Mouse (Mus musculus): ENCODE data around the gene Socs7. TPM values are rescaled to one million over a fixed set of nuclear protein-coding genes. Genes with fewer than 3 reads are reported as not detected.
"Not testable (repeated sequence)": the region's sequence is repeated elsewhere in the genome, so short reads cannot be mapped to it uniquely, and the experiment has no call there.

Socs7 gene
- 2.4 and 2.6 TPM in 2 replicates for polyA plus RNA-seq (2015; fragmentation: Nextera tagmentation; extraction: Ambion mirVana)

DNA sequence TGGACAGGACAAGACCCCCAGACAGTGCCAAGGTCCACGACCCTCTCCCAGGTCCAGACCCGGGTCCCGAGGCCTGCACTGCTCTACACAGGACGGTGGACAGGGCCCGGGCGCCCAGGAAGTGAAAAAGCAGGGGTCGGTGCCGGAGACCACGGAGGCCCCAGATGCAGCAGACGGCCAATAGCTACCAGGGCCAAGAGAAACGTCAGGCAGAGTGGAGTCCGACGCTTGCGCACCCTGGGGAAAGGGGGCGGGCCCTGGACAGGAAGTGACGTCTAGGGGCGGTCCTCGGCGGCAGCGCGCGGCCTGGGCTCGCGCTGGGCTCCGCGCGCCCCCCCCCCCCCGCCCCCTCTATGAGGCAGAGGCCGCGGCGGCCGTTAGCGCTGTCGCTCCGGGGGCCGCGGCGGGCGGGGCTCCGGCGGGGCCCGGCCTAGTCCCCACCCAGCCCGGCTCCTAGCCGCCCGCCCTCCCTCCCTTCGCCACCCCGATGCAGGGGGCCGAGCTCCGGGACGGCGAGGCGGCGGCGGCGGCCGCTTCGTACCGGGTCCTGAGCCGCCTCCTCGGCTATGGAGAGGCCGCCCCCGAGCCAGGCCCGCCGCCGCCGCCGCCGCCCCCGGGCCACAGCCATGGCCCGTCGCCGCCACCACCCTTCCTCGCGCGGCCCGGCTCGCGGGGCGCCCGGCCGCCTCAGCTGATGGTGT lies at the start of gene Socs7:
TSS of gene Socs7 (plus strand) at position 604 of the 701 bp plus-strand sequence.
- peaks cover 19% of the 10 kb centered on the region; the same call in 1 of the 2 replicates for H3K4me1 ChIP-seq (replicated peaks; ENCODE audit: insufficient read depth, low read length)
- no peak for TF ChIP-seq CTCF (IDR thresholded peaks at IDR 0.05; ENCODE audit: low read depth)

DNA sequence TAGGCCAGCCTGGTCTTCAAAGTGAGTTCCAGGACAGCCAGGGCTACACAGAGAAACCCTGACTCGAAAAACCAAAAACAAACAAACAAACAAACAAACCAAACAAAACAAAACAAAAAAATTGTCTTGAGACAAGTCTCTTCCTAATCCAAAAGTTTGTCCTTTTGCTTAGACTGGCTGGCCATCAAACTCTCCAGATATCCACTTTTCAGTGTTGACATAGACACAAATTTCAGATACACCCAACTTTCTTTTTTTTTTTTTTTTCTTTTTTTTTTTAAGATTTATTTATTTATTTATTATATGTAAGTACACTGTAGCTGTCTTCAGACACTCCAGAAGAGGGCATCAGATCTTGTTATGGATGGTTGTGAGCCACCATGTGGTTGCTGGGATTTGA lies 49.5 kb upstream of the Socs7 start:
- not testable (repeated sequence) for H3K9me3 ChIP-seq (replicated peaks; ENCODE audit: low read length); H3K4me2 ChIP-seq (ENCODE audit: low read length); H3K27me3 ChIP-seq (ENCODE audit: insufficient read depth, low read length); H3K9ac ChIP-seq (ENCODE audit: low read depth, low read length); H3K4me1 ChIP-seq (replicated peaks; ENCODE audit: insufficient read depth, low read length); ATAC-seq (replicated peaks; ENCODE audit: low FRiP score, low read depth); H3K36me3 ChIP-seq (ENCODE audit: insufficient read depth, low read length); H3K4me3 ChIP-seq (replicated peaks; ENCODE audit: low read depth, low read length); DNase-seq (ENCODE audit: low spot score); H3K27ac ChIP-seq
- WGBS, result 90% methylated on average over 1 of the region's 1 CpGs

More for the DNA sequence above, at the start of gene Socs7:
- H3K4me2 ChIP-seq (ENCODE audit: low read length), result peak within 1 kb of the TSS; percentile 93
- H3K36me3 ChIP-seq (ENCODE audit: insufficient read depth, low read length), result no peaks in the 10 kb centered on the region
- H3K27ac ChIP-seq, result peak within 1 kb of the TSS; percentile 88
- no peaks in the 10 kb centered on the region for H3K27me3 ChIP-seq (ENCODE audit: insufficient read depth, low read length)
- ATAC-seq (replicated peaks; ENCODE audit: low FRiP score, low read depth), result peak; percentile 96
- under 1% methylated on average over 37 of the region's 81 CpGs for WGBS
- DNase-seq (ENCODE audit: low spot score), result peak; percentile 96
- no peaks in the 10 kb centered on the region for H3K9me3 ChIP-seq (replicated peaks; ENCODE audit: low read length)
- H3K9ac ChIP-seq (ENCODE audit: low read depth, low read length), result peak within 1 kb of the TSS; percentile 96
- H3K4me3 ChIP-seq (replicated peaks; ENCODE audit: low read depth, low read length), result peak within 1 kb of the TSS; percentile 94

DNA sequence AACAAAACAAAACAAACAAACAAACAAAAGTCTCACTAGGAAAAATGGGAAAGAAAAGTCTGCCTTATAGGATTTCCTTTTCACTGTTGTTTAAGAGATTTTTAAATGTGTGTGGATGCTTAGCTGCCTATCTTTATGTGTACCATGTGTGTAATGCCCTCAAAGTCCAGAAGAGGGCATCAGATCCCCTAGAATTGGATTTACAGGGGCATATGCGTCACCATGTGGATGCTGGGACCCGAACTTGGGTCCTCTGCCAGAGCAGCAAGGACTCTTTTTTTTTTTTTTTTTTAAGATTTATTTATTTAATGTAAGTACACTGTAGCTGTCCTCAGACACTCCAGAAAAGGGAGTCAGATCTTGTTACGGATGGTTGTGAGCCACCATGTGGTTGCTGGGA lies 48.2 kb upstream of the Socs7 start:
- H3K27me3 ChIP-seq (ENCODE audit: insufficient read depth, low read length), result no peaks in the 10 kb centered on the region
- no peak overlapping the region for H3K9ac ChIP-seq (ENCODE audit: low read depth, low read length)
- DNase-seq (ENCODE audit: low spot score) (no peak), ATAC-seq (replicated peaks; ENCODE audit: low FRiP score, low read depth) (no peak)
- H3K4me1 ChIP-seq (replicated peaks; ENCODE audit: insufficient read depth, low read length), result 0 out of 2 replicates have a peak, but pooled peaks cover 4% of the 10 kb centered on the region
- H3K27ac ChIP-seq, result no peak overlapping the region
- no peak overlapping the region for H3K4me3 ChIP-seq (replicated peaks; ENCODE audit: low read depth, low read length)
- 96% methylated on average over 3 of the region's 3 CpGs for WGBS
- H3K9me3 ChIP-seq (replicated peaks; ENCODE audit: low read length), result no peaks in the 10 kb centered on the region
- TF ChIP-seq CTCF (IDR thresholded peaks at IDR 0.05; ENCODE audit: low read depth), result peak; percentile 47
- H3K36me3 ChIP-seq (ENCODE audit: insufficient read depth, low read length), result no peaks in the 10 kb centered on the region
- H3K4me2 ChIP-seq (ENCODE audit: low read length), result no peak overlapping the region

DNA sequence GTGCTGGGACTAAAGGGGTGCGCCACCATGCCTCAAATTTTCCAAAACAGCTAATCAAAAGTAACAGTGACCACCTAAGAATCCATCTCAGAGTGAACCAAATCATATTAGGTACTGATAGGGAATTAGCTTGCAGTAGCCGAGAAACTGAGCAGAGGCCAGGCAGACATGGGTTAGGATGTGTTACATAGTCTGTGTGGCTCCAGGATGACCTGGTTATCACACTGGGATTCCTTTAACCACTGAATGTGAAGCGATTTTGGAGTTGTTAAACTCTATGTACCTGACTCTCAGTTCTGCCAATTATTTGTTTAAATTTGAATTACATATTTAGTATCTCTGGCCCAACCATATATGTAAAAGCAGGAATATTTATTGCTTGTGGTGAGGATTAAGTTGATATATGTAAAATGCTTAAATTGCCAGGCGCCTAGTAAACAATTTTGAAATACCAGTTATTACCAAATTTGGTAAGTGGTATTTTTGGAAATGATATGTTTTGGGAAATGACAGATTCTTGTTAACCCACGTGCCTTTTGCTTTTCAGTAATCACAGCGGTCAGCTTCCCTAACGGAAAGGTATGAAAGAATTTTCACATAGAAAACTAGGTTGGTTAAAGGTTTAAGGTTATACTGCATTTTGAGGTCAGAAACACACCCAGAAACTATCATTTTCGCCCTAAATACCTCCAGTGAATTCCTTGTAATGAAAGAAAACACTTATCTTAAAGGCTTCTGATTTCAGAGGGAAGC lies 47.4 kb upstream of the Socs7 start:
- peak overlapping the region; percentile 51; the same call in 1 of the 2 replicates for H3K27ac ChIP-seq
- no peaks in the 10 kb centered on the region for H3K36me3 ChIP-seq (ENCODE audit: insufficient read depth, low read length)
- DNase-seq (ENCODE audit: low spot score), result no peak
- H3K4me3 ChIP-seq (replicated peaks; ENCODE audit: low read depth, low read length), result 0 out of 2 replicates have a peak overlapping the region, but pooled peaks have one; percentile 11
- H3K27me3 ChIP-seq (ENCODE audit: insufficient read depth, low read length), result no peaks in the 10 kb centered on the region
- TF ChIP-seq CTCF (IDR thresholded peaks at IDR 0.05; ENCODE audit: low read depth), result no peak
- no peak for ATAC-seq (replicated peaks; ENCODE audit: low FRiP score, low read depth)
- peak overlapping the region; percentile 46 for H3K4me2 ChIP-seq (ENCODE audit: low read length)
- no peaks in the 10 kb centered on the region for H3K9me3 ChIP-seq (replicated peaks; ENCODE audit: low read length)
- 50% methylated on average over 8 of the region's 8 CpGs for WGBS
- H3K4me1 ChIP-seq (replicated peaks; ENCODE audit: insufficient read depth, low read length), result no peaks in the 10 kb centered on the region
- H3K9ac ChIP-seq (ENCODE audit: low read depth, low read length), result no peak overlapping the region

DNA sequence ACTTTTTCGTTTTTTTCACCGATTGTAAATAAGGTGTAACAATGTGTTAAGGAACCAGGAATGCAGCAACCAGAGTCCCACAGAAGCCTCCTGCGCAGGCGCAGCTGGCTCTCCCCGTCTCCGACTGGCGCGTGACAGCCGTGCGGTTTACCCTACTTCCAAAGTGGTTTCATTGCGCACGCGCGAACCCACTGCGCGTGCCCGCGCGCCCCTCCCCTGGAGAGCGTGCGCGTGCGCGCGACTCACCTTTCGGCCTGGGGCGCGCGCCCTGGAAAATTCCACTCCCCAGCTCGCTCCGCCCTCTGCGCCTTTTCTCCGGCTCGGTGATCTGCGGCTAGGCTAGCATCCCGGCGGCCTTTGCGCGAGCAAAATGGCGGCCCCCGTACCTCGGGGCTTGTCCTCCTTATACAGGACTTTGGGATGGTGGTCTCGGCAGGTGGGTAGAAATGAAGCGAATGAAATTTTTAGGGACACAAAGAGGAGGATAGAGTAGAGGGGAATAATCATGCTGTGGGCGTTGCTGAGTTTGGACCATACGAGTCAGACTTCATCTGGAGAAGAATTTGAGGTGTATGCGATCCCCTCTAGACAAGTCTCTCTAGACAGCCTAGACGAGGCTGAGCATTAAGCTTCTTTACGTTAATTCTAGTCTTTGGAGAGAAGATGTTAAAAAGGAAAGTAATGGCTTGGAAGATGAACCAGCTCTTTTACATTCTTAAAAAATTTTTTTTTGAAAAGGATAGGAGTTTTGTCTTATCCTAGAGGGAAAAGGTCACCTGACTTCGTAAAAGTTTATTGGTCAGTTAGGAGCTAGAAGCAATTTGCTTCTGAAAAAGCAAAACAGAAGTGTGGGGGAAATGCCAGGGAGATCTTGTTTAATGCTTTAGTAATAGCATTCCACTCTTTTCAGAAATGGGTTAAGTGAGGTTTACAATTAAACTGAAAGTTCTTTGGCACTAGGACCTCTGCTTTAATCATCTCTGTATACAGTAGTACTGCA lies 46.5 kb upstream of the Socs7 start, which contains the start of gene Mrpl45:
TSS of gene Mrpl45 (plus strand) at position 213 of the 1,000 bp plus-strand sequence.
- peak within 1 kb of the TSS; percentile 65 for H3K9ac ChIP-seq (ENCODE audit: low read depth, low read length)
- peak within 1 kb of the TSS; percentile 61 for H3K4me2 ChIP-seq (ENCODE audit: low read length)
- WGBS, result under 1% methylated on average over 50 of the region's 50 CpGs
- H3K36me3 ChIP-seq (ENCODE audit: insufficient read depth, low read length), result no peaks in the 10 kb centered on the region
- H3K27me3 ChIP-seq (ENCODE audit: insufficient read depth, low read length), result no peaks in the 10 kb centered on the region
- H3K4me3 ChIP-seq (replicated peaks; ENCODE audit: low read depth, low read length), result peak within 1 kb of the TSS; percentile 52
- H3K9me3 ChIP-seq (replicated peaks; ENCODE audit: low read length), result no peaks in the 10 kb centered on the region
- peak within 1 kb of the TSS; percentile 75 for H3K27ac ChIP-seq
- TF ChIP-seq CTCF (IDR thresholded peaks at IDR 0.05; ENCODE audit: low read depth), result no peak
- H3K4me1 ChIP-seq (replicated peaks; ENCODE audit: insufficient read depth, low read length), result no peaks in the 10 kb centered on the region
- ATAC-seq (replicated peaks; ENCODE audit: low FRiP score, low read depth) (peak; percentile 93), DNase-seq (ENCODE audit: low spot score) (peak; percentile 97)
